Mouse (Mus musculus): ENCODE measurements around the gene Tmem132d. TPM values are rescaled to one million over a fixed set of nuclear protein-coding genes. Genes with fewer than 3 reads are reported as not detected.

The Tmem132d gene
- polyA plus RNA-seq, 1 experiment, result not detected

DNA sequence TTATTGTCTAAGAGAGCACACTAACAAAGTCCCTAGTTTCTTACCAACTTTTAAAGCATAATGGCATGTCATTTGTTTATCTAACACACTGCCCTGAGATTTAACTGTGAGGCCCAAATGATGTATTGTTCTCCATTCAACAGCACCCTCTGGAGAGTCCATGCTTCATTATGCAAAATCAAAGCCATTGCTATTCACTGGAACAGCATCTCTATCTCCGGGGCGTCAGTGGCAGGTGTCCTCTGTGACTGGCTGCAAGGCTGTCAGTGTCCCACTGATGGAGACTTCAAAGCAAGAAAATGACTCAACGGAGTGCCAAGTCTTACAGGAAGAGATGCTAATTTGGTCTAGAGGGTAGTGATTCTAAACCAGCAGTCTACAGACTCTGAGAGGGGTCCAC is 508.8 kb downstream of the Tmem132d start:
- H3K4me1 ChIP-seq (ENCODE audit: control insufficient read depth, insufficient read depth, low read length), result no peaks in the 10 kb centered on the region
- H3K27ac ChIP-seq (ENCODE audit: insufficient read depth, low read depth, low read length), result no peak overlapping the region
- no peak overlapping the region for H3K4me3 ChIP-seq (ENCODE audit: insufficient read depth, low read length)
- no peak for TF ChIP-seq CTCF (IDR thresholded peaks at IDR 0.05; ENCODE audit: low read depth, low read length)
- TF ChIP-seq POLR2A (IDR thresholded peaks at IDR 0.05; ENCODE audit: borderline replicate concordance, low read depth, low read length), result no peak

DNA sequence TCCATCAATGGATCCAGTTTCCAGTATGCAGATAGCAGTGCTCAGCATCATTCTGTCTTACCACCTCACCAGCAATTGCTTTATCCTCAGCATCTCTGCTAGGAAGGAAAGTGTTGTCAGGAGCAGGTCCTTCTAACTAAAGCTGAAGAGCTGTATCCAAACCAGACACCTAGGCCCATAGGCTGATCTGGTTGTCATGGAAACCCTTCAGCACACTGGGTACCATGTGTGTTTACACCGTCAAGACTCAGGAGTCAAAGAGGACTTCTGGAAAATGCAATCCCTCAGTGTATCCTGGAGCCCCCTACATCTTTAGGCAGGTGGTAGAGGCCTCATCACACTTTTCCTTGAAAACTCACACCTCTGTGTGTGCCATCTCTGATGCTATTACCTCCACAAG is 513.7 kb downstream of the Tmem132d start:
- Histone ChIP-seq H3K4me1 (ENCODE audit: control insufficient read depth, insufficient read depth, low read length) (no peaks in the 10 kb centered on the region), H3K27ac (ENCODE audit: insufficient read depth, low read depth, low read length) (no peak overlapping the region), H3K4me3 (ENCODE audit: insufficient read depth, low read length) (no peak overlapping the region)
- TF ChIP-seq POLR2A (IDR thresholded peaks at IDR 0.05; ENCODE audit: borderline replicate concordance, low read depth, low read length) (no peak), CTCF (IDR thresholded peaks at IDR 0.05; ENCODE audit: low read depth, low read length) (no peak)

DNA sequence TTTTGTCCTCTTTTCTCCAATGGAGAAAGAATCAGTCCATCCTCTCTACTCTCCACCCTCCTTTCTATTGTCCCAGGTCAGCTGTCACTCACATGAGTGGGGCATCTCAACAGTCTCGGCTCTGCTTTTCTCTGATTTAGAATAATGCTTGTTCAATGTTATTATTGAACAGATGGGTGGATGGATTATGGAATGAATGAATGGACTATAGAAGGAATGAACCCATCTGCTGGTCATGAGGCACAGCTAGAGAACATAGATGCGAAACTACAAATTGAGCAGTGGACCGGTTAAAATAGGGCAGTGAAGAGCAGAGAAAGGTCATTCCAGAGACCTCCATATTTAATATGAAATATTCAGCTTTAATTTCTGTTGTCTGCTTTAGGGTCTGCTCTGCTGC is 514.5 kb downstream of the Tmem132d start:
- Histone ChIP-seq H3K4me1 (ENCODE audit: control insufficient read depth, insufficient read depth, low read length) (no peaks in the 10 kb centered on the region), H3K4me3 (ENCODE audit: insufficient read depth, low read length) (no peak overlapping the region), H3K27ac (ENCODE audit: insufficient read depth, low read depth, low read length) (no peak overlapping the region)
- TF ChIP-seq CTCF (IDR thresholded peaks at IDR 0.05; ENCODE audit: low read depth, low read length) (no peak), POLR2A (IDR thresholded peaks at IDR 0.05; ENCODE audit: borderline replicate concordance, low read depth, low read length) (no peak)

DNA sequence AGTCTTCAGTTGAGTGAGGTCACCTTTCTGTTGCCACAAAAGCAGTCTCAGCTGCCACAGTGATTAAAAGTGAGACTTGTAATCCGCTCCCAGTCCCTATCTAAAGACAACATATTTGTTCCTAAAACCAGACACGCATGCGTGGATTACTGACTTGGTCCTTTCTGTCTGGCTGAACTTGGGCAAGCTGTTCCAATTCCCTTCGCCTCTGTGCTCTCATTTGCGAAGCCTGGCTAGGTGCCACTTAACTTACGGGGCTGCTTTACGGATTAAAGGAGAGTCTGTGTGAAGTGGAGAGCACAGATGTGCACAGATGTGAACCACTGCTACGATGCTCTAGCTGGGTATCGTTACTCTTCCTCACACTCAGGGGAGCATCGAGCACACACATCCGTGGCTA is 518.7 kb downstream of the Tmem132d start:
- Histone ChIP-seq H3K4me1 (ENCODE audit: control insufficient read depth, insufficient read depth, low read length) (no peaks in the 10 kb centered on the region), H3K27ac (ENCODE audit: insufficient read depth, low read depth, low read length) (no peak overlapping the region), H3K4me3 (ENCODE audit: insufficient read depth, low read length) (no peak overlapping the region)
- no peak for TF ChIP-seq CTCF (IDR thresholded peaks at IDR 0.05; ENCODE audit: low read depth, low read length)
- TF ChIP-seq POLR2A (IDR thresholded peaks at IDR 0.05; ENCODE audit: borderline replicate concordance, low read depth, low read length), result no peak

DNA sequence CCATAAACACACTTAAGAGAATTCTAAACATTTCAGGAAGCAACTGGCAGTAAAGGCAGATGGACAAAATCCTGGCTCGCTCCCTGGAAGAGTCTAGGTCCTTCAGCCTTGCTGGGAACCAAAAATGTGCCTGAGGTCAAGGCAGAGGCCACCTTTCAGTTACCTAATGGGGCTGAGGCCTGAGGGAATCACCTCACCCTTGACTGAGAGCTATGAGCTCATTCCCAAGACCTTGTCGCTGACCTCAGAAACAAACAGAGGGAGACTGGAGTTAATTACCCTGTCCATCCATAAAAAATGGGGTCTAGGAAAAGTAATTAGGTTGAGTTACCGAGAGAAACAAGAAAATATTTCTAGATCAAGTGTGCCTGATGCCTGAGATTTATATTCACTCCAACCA is 521.3 kb downstream of the Tmem132d start:
- Histone ChIP-seq H3K4me3 (ENCODE audit: insufficient read depth, low read length) (no peak overlapping the region), H3K27ac (ENCODE audit: insufficient read depth, low read depth, low read length) (no peak overlapping the region), H3K4me1 (ENCODE audit: control insufficient read depth, insufficient read depth, low read length) (no peaks in the 10 kb centered on the region)
- TF ChIP-seq POLR2A (IDR thresholded peaks at IDR 0.05; ENCODE audit: borderline replicate concordance, low read depth, low read length) (no peak), CTCF (IDR thresholded peaks at IDR 0.05; ENCODE audit: low read depth, low read length) (no peak)

DNA sequence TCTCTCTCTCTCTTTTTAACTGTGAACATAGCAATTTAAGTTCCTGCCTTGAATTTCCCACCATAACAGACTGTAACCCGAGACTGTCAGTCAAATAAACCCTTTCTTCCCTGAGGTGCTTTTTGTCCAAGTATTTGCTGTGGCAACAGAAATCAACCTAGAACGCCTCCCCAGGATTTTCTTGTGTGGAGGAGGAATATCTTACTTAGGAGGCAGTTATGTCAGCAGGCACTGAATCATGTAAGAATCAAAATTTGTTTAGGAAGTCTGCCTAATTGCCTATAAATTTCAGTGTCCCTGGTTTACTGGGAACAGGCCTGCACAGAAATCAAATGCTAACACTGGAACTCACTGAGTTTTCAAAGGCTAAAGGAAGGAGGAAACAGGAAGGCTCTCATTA is 522.5 kb downstream of the Tmem132d start:
- Histone ChIP-seq H3K4me3 (ENCODE audit: insufficient read depth, low read length) (no peak overlapping the region), H3K27ac (ENCODE audit: insufficient read depth, low read depth, low read length) (no peak overlapping the region), H3K4me1 (ENCODE audit: control insufficient read depth, insufficient read depth, low read length) (no peaks in the 10 kb centered on the region)
- TF ChIP-seq POLR2A (IDR thresholded peaks at IDR 0.05; ENCODE audit: borderline replicate concordance, low read depth, low read length) (no peak), CTCF (IDR thresholded peaks at IDR 0.05; ENCODE audit: low read depth, low read length) (no peak)

DNA sequence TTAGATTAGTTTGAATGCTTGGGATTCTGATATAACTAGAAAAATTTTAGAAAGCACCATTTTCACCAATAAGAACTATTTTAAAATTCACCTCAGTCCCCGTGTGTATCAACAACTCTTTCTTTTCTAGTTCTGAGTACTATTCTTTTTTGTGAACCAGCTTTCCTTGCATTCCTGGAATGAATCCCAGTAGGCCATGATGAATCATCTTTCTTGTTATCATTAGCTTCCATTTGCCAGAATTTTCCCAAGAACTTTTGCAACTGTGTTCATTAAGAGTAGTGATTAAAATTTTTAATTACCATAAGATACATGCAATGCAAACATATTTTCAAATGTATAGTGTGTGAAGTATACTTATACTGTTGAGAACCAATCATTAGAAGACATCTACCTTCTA is 537.7 kb downstream of the Tmem132d start:
- no peak overlapping the region for H3K4me3 ChIP-seq (ENCODE audit: insufficient read depth, low read length)
- no peaks in the 10 kb centered on the region for H3K4me1 ChIP-seq (ENCODE audit: control insufficient read depth, insufficient read depth, low read length)
- TF ChIP-seq POLR2A (IDR thresholded peaks at IDR 0.05; ENCODE audit: borderline replicate concordance, low read depth, low read length) (no peak), CTCF (IDR thresholded peaks at IDR 0.05; ENCODE audit: low read depth, low read length) (no peak)
- H3K27ac ChIP-seq (ENCODE audit: insufficient read depth, low read depth, low read length), result no peak overlapping the region

DNA sequence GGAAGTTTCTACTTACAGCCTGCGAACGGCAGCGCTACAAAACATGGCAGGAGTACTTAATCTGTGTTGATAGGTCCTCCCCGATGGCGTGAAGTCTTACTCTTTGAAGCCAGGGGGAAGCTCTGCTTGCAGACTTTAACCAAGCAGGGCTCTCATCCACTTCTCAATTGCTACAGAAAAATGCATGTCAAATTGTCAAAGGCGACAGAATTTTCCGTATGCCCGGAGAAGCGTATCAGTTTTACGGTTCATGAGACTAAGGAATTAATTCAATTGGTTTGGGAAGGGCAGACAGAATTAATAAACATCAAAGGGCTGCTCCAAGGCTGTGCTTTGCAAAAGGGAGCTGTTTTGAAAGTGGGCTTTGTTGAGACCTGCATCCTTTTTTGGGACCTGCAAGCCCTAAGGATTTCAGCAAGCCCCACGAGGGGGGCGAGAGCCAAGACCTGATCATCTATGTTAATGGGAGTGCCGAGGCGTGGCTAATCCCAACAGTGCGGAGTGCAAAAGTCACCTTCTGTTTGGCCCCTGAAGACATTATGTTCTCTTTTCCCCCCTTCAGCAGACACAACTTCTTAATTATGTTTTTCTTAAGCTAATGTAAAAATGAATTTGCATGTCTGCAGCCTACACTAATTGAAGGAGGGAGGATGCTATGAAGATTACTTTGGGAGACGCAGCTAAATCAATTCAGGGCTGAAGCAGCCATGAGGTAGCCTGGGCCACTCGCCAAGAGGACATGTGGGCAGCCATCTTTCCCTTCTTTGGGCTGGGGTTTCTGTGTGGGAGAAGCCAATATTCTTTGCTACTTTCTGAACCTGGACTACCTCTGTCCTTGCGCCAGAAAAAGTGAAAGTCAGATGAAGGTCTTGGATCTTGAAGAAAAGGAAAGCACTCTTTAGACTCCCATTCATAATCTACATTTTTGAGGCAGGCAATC is 547.0 kb downstream of the Tmem132d start:
- H3K27ac ChIP-seq (ENCODE audit: insufficient read depth, low read depth, low read length), result no peak overlapping the region
- TF ChIP-seq CTCF (IDR thresholded peaks at IDR 0.05; ENCODE audit: low read depth, low read length) (no peak), POLR2A (IDR thresholded peaks at IDR 0.05; ENCODE audit: borderline replicate concordance, low read depth, low read length) (no peak)
- H3K4me3 ChIP-seq (ENCODE audit: insufficient read depth, low read length), result no peak overlapping the region
- no peaks in the 10 kb centered on the region for H3K4me1 ChIP-seq (ENCODE audit: control insufficient read depth, insufficient read depth, low read length)

DNA sequence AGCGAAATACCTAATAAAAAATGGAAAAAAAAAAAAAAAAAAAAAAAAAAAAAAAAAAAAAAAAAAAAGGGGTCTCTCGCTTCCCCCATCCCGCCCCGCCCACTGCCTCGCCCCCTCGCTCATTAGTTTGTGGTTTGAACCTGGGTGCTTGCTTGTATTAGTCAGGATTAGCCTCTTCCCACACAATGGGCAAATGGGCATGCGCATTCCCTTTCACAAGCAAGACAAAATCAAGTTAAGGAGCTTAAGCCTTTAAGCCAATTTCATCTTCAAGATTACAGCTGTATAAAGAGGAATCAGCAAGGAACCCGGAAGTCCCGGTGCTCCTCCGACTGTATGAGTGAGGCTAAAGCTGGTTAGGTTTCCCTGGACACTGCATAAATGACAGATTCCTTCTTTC is 549.9 kb downstream of the Tmem132d start:
- Histone ChIP-seq H3K27ac (ENCODE audit: insufficient read depth, low read depth, low read length) (no peak overlapping the region), H3K4me1 (ENCODE audit: control insufficient read depth, insufficient read depth, low read length) (no peaks in the 10 kb centered on the region), H3K4me3 (ENCODE audit: insufficient read depth, low read length) (no peak overlapping the region)
- TF ChIP-seq CTCF (IDR thresholded peaks at IDR 0.05; ENCODE audit: low read depth, low read length) (no peak), POLR2A (IDR thresholded peaks at IDR 0.05; ENCODE audit: borderline replicate concordance, low read depth, low read length) (no peak)

DNA sequence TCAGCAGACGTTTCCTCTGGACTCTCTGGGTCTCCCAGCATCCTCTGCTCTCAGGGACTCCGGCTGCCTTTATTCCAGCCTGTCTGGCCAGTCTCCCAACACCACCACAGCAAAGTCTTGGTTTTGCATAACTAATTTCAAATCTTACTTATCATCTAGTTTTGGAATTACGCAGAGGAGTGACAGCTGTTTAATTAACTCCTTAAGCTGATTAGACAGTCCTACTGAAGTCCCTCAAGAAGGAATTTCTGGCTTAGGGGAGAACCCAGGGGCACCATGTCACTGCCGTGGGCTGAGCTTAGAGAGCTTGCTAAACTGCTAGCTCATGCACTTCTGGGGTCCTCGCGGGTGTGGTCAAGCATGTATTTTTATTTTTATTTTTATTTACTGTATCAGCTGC is 558.4 kb downstream of the Tmem132d start:
- H3K27ac ChIP-seq (ENCODE audit: insufficient read depth, low read depth, low read length), result no peak overlapping the region
- no peaks in the 10 kb centered on the region for H3K4me1 ChIP-seq (ENCODE audit: control insufficient read depth, insufficient read depth, low read length)
- H3K4me3 ChIP-seq (ENCODE audit: insufficient read depth, low read length), result no peak overlapping the region
- TF ChIP-seq POLR2A (IDR thresholded peaks at IDR 0.05; ENCODE audit: borderline replicate concordance, low read depth, low read length) (no peak), CTCF (IDR thresholded peaks at IDR 0.05; ENCODE audit: low read depth, low read length) (no peak)

Data from bone marrow macrophage, adult 2 months (primary cell).